8 mouse cellular contexts compared by ENCODE assay signal in the genomic region with DNA sequence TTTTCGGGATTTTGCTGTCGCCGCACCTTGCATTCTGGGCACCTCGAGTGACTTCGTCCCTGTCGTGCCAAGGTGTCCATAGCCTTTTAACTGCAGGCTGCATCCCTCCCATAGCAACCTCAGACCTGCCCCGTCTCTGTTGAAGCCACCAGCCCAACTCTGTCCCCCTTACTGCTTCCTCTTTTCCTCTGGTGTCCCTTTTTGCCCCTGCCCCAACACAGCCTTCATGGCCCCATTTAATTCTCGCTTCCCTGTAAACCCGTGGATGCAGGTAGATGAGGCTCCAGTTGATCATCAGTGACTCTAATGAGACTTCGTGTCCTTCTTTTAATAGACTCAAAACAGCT. TPM values are rescaled to one million over a fixed set of nuclear protein-coding genes. Genes with fewer than 3 reads are reported as not detected.
DNase-seq lines count a peak whose midpoint lies in the region; ATAC-seq lines count a peak whose summit lies in the region.

No protein-coding gene starts in this region.

- no peaks in the 10 kb centered on the region for H3K9me3 ChIP-seq in lung, embryonic 16.5 days (ENCODE audit: control insufficient read depth, low read length)
- H3K9me3 ChIP-seq in liver, embryonic 11.5 days (ENCODE audit: control insufficient read depth, low read length), result no peaks in the 10 kb centered on the region
- H3K9me3 ChIP-seq in stomach, embryonic 14.5 days (ENCODE audit: control insufficient read depth, low read depth, low read length), result no peaks in the 10 kb centered on the region

- no peak for DNase-seq in lung, adult 18-20 months
- no peak for DNase-seq in liver, embryonic 11.5 days (ENCODE audit: low spot score)
- DNase-seq in urinary bladder, adult 2 months (ENCODE audit: low spot score), result no peak
- DNase-seq in B cell, adult 2 months, result no peak

- ATAC-seq in lung, embryonic 16.5 days (ENCODE audit: low read depth), result no peak
- 0 out of 2 replicates have a peak, but pooled peaks have one; percentile 2 for ATAC-seq in erythroid progenitor cell, adult 5-6 weeks (replicated peaks; ENCODE audit: low FRiP score, poor library complexity, severe bottlenecking)
- ATAC-seq in liver, embryonic 11.5 days (replicated peaks; ENCODE audit: low FRiP score), result no peak
- no peak for ATAC-seq in stomach, embryonic 14.5 days (ENCODE audit: insufficient number of reproducible peaks, insufficient read depth, low FRiP score, low read depth)
- ATAC-seq in inflammation-experienced regulatory T-cells, adult 6 months, result no peak

- peaks cover 16% of the 10 kb centered on the region; the same call in 1 of the 2 replicates for H3K36me3 ChIP-seq in lung, embryonic 16.5 days (ENCODE audit: control insufficient read depth, insufficient read depth, low read length)
- H3K36me3 ChIP-seq in liver, embryonic 11.5 days (ENCODE audit: control insufficient read depth, insufficient read depth, low read length), result peaks cover 22% of the 10 kb centered on the region
- H3K36me3 ChIP-seq in stomach, embryonic 14.5 days (ENCODE audit: control insufficient read depth, insufficient read depth, low read length), result peaks cover 14% of the 10 kb centered on the region

- 3% methylated on average over 10 of the region's 10 CpGs for WGBS in lung, embryonic 16.5 days
- 4% methylated on average over 10 of the region's 10 CpGs for WGBS in liver, embryonic 11.5 days
- 3% methylated on average over 10 of the region's 10 CpGs for WGBS in stomach, embryonic 14.5 days

- no peaks in the 10 kb centered on the region for H3K27me3 ChIP-seq in lung, embryonic 16.5 days (ENCODE audit: control insufficient read depth, insufficient read depth, low read depth, low read length)
- no peaks in the 10 kb centered on the region for H3K27me3 ChIP-seq in liver, embryonic 11.5 days (replicated peaks; ENCODE audit: control insufficient read depth, insufficient read depth, low read length)
- H3K27me3 ChIP-seq in stomach, embryonic 14.5 days (ENCODE audit: control insufficient read depth, insufficient read depth, low read length), result no peaks in the 10 kb centered on the region

- H3K4me1 ChIP-seq in lung, embryonic 16.5 days (replicated peaks; ENCODE audit: control insufficient read depth, insufficient read depth, low read length), result peaks cover 14% of the 10 kb centered on the region
- H3K4me1 ChIP-seq in liver, embryonic 11.5 days (replicated peaks; ENCODE audit: control insufficient read depth, insufficient read depth, low read length), result peaks cover 13% of the 10 kb centered on the region
- peaks cover 9% of the 10 kb centered on the region for H3K4me1 ChIP-seq in stomach, embryonic 14.5 days (ENCODE audit: control insufficient read depth, insufficient read depth, low read length)

- H3K4me3 ChIP-seq in lung, embryonic 16.5 days (ENCODE audit: low read length), result peak overlapping the region; percentile 80
- peak overlapping the region; percentile 97 for H3K4me3 ChIP-seq in liver, embryonic 11.5 days (ENCODE audit: low read depth, low read length)
- peak overlapping the region; percentile 90 for H3K4me3 ChIP-seq in stomach, embryonic 14.5 days (ENCODE audit: low read depth, low read length)

- peak overlapping the region; percentile 79 for H3K4me2 ChIP-seq in lung, embryonic 16.5 days (ENCODE audit: low read depth, low read length)
- H3K4me2 ChIP-seq in liver, embryonic 11.5 days, result peak overlapping the region; percentile 82
- H3K4me2 ChIP-seq in stomach, embryonic 14.5 days (replicated peaks; ENCODE audit: low read depth, low read length), result peak overlapping the region; percentile 94

- no peak overlapping the region for H3K27ac ChIP-seq in lung, embryonic 16.5 days (ENCODE audit: low read length)
- H3K27ac ChIP-seq in liver, embryonic 11.5 days (ENCODE audit: low read depth, low read length), result peak overlapping the region; percentile 75
- H3K27ac ChIP-seq in stomach, embryonic 14.5 days (ENCODE audit: low read length), result no peak overlapping the region

- peak overlapping the region; percentile 88 for H3K9ac ChIP-seq in lung, embryonic 16.5 days (ENCODE audit: low read length)
- H3K9ac ChIP-seq in liver, embryonic 11.5 days (ENCODE audit: low read depth, low read length), result peak overlapping the region; percentile 99
- peak overlapping the region; percentile 78 for H3K9ac ChIP-seq in stomach, embryonic 14.5 days (replicated peaks; ENCODE audit: low read depth, low read length)

RNA-seq across cellular contexts. Expression of a gene that starts 0.6 kb away (rescaled TPM):
- 92.8 and 118 TPM in 2 replicates for polyA plus RNA-seq in lung, embryonic 16.5 days (2015; fragmentation: Nextera tagmentation; extraction: Ambion mirVana)
- 10.1 and 18.0 TPM in 2 replicates for total RNA-seq in erythroid progenitor cell, adult 5-6 weeks (2015; ENCODE audit: low replicate concordance)
- 6.7 and 15.7 TPM in 2 replicates for total RNA-seq in erythroid progenitor cell, adult 5-6 weeks (2017; ENCODE audit: low replicate concordance)
- polyA plus RNA-seq in liver, embryonic 11.5 days (2014; fragmentation: Nextera tagmentation; extraction: Ambion mirVana), result 153 and 156 TPM in 2 replicates
- 140 and 143 TPM in 2 replicates for polyA plus RNA-seq in stomach, embryonic 14.5 days (2014; fragmentation: Nextera tagmentation; extraction: Ambion mirVana)
- polyA plus RNA-seq in inflammation-experienced regulatory T-cells, adult 6 months (2017; shearing (Covaris generic)), result 10 to 100 TPM; 60.1 to 83.1 (median 71.9) TPM
- polyA plus RNA-seq in urinary bladder, adult 2 months (2012; rRNA removed), result 36.5 and 38.1 TPM in 2 replicates

RNA-seq across cellular contexts. Expression of a gene that starts 19.6 kb away (rescaled TPM):
- 2.0 and 2.3 TPM in 2 replicates for polyA plus RNA-seq in lung, embryonic 16.5 days (2015; fragmentation: Nextera tagmentation; extraction: Ambion mirVana)
- total RNA-seq in erythroid progenitor cell, adult 5-6 weeks (2015; ENCODE audit: low replicate concordance), result not detected in 2 replicates
- total RNA-seq in erythroid progenitor cell, adult 5-6 weeks (2017; ENCODE audit: low replicate concordance), result not detected in 2 replicates
- 2.8 TPM in 2 replicates for polyA plus RNA-seq in liver, embryonic 11.5 days (2014; fragmentation: Nextera tagmentation; extraction: Ambion mirVana)
- polyA plus RNA-seq in stomach, embryonic 14.5 days (2014; fragmentation: Nextera tagmentation; extraction: Ambion mirVana), result 3.7 and 4.0 TPM in 2 replicates
- 1 to 10 TPM in 2 of 3 experiments, not detected in 1; 4.9 to 5.1 TPM for polyA plus RNA-seq in inflammation-experienced regulatory T-cells, adult 6 months (2017; shearing (Covaris generic))
- 2.3 and 2.8 TPM in 2 replicates for polyA plus RNA-seq in urinary bladder, adult 2 months (2012; rRNA removed)

RNA-seq across cellular contexts. Expression of a gene that starts 22.9 kb away (rescaled TPM):
- 7.7 and 8.0 TPM in 2 replicates for polyA plus RNA-seq in lung, embryonic 16.5 days (2015; fragmentation: Nextera tagmentation; extraction: Ambion mirVana)
- total RNA-seq in erythroid progenitor cell, adult 5-6 weeks (2015; ENCODE audit: low replicate concordance), result 2.2 and 15.9 TPM in 2 replicates
- total RNA-seq in erythroid progenitor cell, adult 5-6 weeks (2017; ENCODE audit: low replicate concordance), result 0.39 TPM in 1 of 2 replicates, not detected in the other
- 5.9 and 7.1 TPM in 2 replicates for polyA plus RNA-seq in liver, embryonic 11.5 days (2014; fragmentation: Nextera tagmentation; extraction: Ambion mirVana)
- 9.0 and 9.3 TPM in 2 replicates for polyA plus RNA-seq in stomach, embryonic 14.5 days (2014; fragmentation: Nextera tagmentation; extraction: Ambion mirVana)
- polyA plus RNA-seq in inflammation-experienced regulatory T-cells, adult 6 months (2017; shearing (Covaris generic)), result 10 to 100 TPM in 1 of 3 experiments, 1 to 10 TPM in 2; 6.2 to 16.6 (median 8.1) TPM
- 10.9 and 15.4 TPM in 2 replicates for polyA plus RNA-seq in urinary bladder, adult 2 months (2012; rRNA removed)

RNA-seq across cellular contexts. Expression of a gene that starts 27.8 kb away (rescaled TPM):
- 1.2 and 1.4 TPM in 2 replicates for polyA plus RNA-seq in lung, embryonic 16.5 days (2015; fragmentation: Nextera tagmentation; extraction: Ambion mirVana)
- total RNA-seq in erythroid progenitor cell, adult 5-6 weeks (2015; ENCODE audit: low replicate concordance), result not detected in 2 replicates
- not detected in 2 replicates for total RNA-seq in erythroid progenitor cell, adult 5-6 weeks (2017; ENCODE audit: low replicate concordance)
- 0.10 and 0.19 TPM in 2 replicates for polyA plus RNA-seq in liver, embryonic 11.5 days (2014; fragmentation: Nextera tagmentation; extraction: Ambion mirVana)
- 1.6 and 2.3 TPM in 2 replicates for polyA plus RNA-seq in stomach, embryonic 14.5 days (2014; fragmentation: Nextera tagmentation; extraction: Ambion mirVana)
- polyA plus RNA-seq in inflammation-experienced regulatory T-cells, adult 6 months (2017; shearing (Covaris generic)), result not detected
- polyA plus RNA-seq in urinary bladder, adult 2 months (2012; rRNA removed), result 8.4 and 9.0 TPM in 2 replicates

RNA-seq across cellular contexts. Expression of a gene that starts 42.3 kb away (rescaled TPM):
- 0.30 and 0.49 TPM in 2 replicates for polyA plus RNA-seq in lung, embryonic 16.5 days (2015; fragmentation: Nextera tagmentation; extraction: Ambion mirVana)
- 6.5 TPM in 1 of 2 replicates, not detected in the other for total RNA-seq in erythroid progenitor cell, adult 5-6 weeks (2015; ENCODE audit: low replicate concordance)
- total RNA-seq in erythroid progenitor cell, adult 5-6 weeks (2017; ENCODE audit: low replicate concordance), result 1.3 and 5.7 TPM in 2 replicates
- not detected in 2 replicates for polyA plus RNA-seq in liver, embryonic 11.5 days (2014; fragmentation: Nextera tagmentation; extraction: Ambion mirVana)
- 1.6 and 2.1 TPM in 2 replicates for polyA plus RNA-seq in stomach, embryonic 14.5 days (2014; fragmentation: Nextera tagmentation; extraction: Ambion mirVana)
- polyA plus RNA-seq in inflammation-experienced regulatory T-cells, adult 6 months (2017; shearing (Covaris generic)), result under 1 TPM in 2 of 3 experiments, not detected in 1; 0.28 to 0.30 TPM
- polyA plus RNA-seq in urinary bladder, adult 2 months (2012; rRNA removed), result 6.3 and 7.2 TPM in 2 replicates
